Mouse (Mus musculus) olfactory bulb, adult 2 months (tissue): ENCODE results near the gene Fcrlb.

Experiments used
- CTCF ChIP-seq: fragments of 200-500 bp; IDR thresholded peaks from 2 replicates; pipeline ENCODE4 v1.5.1; 2012; ENCODE audit warnings: low read depth, mild to moderate bottlenecking, low read length, moderate library complexity; ENCODE audit not compliant: insufficient read depth
- POLR2A ChIP-seq: fragments of 200-500 bp; IDR thresholded peaks from 2 replicates; pipeline ENCODE4 v1.6.1; 2012; ENCODE audit warnings: mild to moderate bottlenecking, low read depth, low read length, moderate library complexity; ENCODE audit not compliant: insufficient read depth

- TF ChIP-seq CTCF (no peak), POLR2A (no peak)
Measured at GRCm38 (mm10) chr1:170871402-170871801, 41.3 kb downstream of the Fcrlb start.
